Mouse (Mus musculus) G1E (cell line): ENCODE measurements around the gene Prss40. TPM values are rescaled to one million over a fixed set of nuclear protein-coding genes. Genes with fewer than 3 reads are reported as not detected.

ENCODE experiments used
- ATAC-seq: 2 replicates; pipeline ENCODE4 v1.8.0; 2016; ENCODE audit warnings: mild to moderate bottlenecking; ENCODE audit not compliant: insufficient number of reproducible peaks, poor library complexity, low FRiP score, severe bottlenecking; ENCODE audit errors: extremely low read depth
- DNase-seq: peaks from one replicate; pipeline ENCODE4 v3.0.0; 2012; ENCODE audit warnings: low spot score
- H3K27me3 ChIP-seq: 2 replicates; pipeline ENCODE4 v1.6.1; 2012; ENCODE audit warnings: mild to moderate bottlenecking, low read length, inconsistent platforms; ENCODE audit not compliant: insufficient read depth
- H3K36me3 ChIP-seq: replicated peaks from 2 replicates; pipeline ENCODE3; 2012; ENCODE audit warnings: mild to moderate bottlenecking, inconsistent platforms
- H3K4me1 ChIP-seq: 2 replicates; pipeline ENCODE4 v1.6.1; 2012; ENCODE audit warnings: low read depth, low read length, inconsistent platforms, mixed read lengths; ENCODE audit not compliant: insufficient read depth
- H3K4me3 ChIP-seq: 2 replicates; pipeline ENCODE4 v1.5.1; 2012; ENCODE audit warnings: low read depth, mild to moderate bottlenecking, inconsistent platforms, low read length, moderate library complexity, mixed read lengths
- H3K9me3 ChIP-seq: replicated peaks from 2 replicates; pipeline ENCODE4 v1.6.1; 2012; ENCODE audit warnings: inconsistent platforms
- CTCF ChIP-seq: IDR thresholded peaks from 2 replicates; pipeline ENCODE4 v1.5.1; 2012; ENCODE audit warnings: low read depth, low read length, inconsistent platforms, mixed read lengths
- GATA1 ChIP-seq: IDR thresholded peaks from 2 replicates; pipeline ENCODE4 v1.6.1; 2012; ENCODE audit warnings: borderline replicate concordance, low read length, inconsistent platforms, mixed read lengths
- GATA2 ChIP-seq: IDR thresholded peaks from 2 replicates; pipeline ENCODE4 v1.6.1; 2012; ENCODE audit warnings: low read depth, low read length, inconsistent platforms, borderline replicate concordance
- POLR2AphosphoS5 ChIP-seq: IDR thresholded peaks from 2 replicates; pipeline ENCODE4 v1.6.1; 2012; ENCODE audit warnings: low read depth, low read length, inconsistent platforms; ENCODE audit not compliant: insufficient replicate concordance
- TAL1 ChIP-seq: conservative IDR thresholded peaks from 2 replicates; pipeline ENCODE4 v1.6.1; 2012; ENCODE audit warnings: low read depth, low read length, inconsistent platforms, mixed read lengths
- polyA plus RNA-seq: library from polyadenylated mRNA; stranded (reverse); fragments of >175 nt; gene quantifications from 2 replicates; pipeline ENCODE4 v1.2.3, GENCODE M21; 2012
- total RNA-seq, 2 experiments: library from RNA; stranded (forward) in 1 of 2; stranded (reverse) in 1 of 2; fragments of 200-1000 nt in 1 of 2; fragments of >200 nt in 1 of 2; fragmentation: Nextera tagmentation in 1 of 2; gene quantifications; 2 replicates each; pipeline ENCODE4 v1.2.3; 2014 to 2017

Gene Prss40
- total and polyA plus RNA-seq, 3 experiments = 0.33 TPM; not detected in 2

DNA sequence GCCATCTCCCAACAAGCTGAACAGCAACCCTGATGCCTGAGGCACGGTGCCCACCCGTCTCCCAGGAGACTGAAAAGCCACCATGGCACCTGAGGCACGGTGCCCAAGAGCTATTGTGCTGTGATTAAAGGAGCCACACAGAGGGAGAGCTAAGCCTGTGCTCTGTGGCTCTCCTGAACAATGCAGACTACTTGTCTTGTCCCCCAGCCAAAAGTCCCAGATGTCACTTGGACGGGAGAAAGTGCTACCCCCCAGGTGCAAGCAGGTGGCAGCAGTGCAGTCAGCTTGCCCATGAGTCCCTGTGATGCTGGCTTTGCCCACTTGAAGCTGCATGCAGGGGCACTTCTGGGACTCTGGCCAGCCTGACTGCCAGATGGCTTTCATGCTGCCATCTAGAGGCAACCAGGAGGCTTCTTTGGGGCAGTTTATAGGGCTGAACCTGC is 23.1 kb upstream of the Prss40 start:
- no peak for ATAC-seq

DNA sequence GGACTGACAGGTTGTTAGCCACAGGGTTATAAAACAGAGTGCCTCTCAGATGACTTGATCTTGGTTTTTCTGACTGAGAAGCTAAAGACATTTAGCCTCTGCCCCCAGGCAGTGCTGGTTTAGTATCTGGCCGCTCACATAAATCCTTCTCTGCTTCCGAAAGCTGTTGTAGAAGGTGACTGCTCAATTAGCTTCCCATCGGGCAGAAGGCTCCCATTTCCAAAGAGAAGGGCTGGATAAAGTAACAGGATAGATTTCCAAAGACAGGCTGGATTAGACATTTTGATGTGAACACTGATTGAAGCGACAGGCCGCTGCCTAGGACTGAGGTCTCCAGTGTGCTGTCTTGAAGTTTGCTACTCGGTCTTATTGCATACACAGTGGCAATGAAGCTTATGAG is 21.5 kb upstream of the Prss40 start:
- Histone ChIP-seq H3K9me3 (peaks cover 6% of the 10 kb centered on the region), H3K27me3 (peaks cover 10% of the 10 kb centered on the region; the same call in 1 of the 2 replicates), H3K4me1 (peaks cover 4% of the 10 kb centered on the region; the same call in 1 of the 2 replicates), H3K4me3 (no peak overlapping the region), H3K36me3 (no peaks in the 10 kb centered on the region)
- TF ChIP-seq GATA2 (no peak), TAL1 (no peak), CTCF (no peak), GATA1 (no peak), POLR2AphosphoS5 (no peak)
- no peak for DNase-seq
- ATAC-seq = no peak

More for the DNA sequence above, 23.1 kb upstream of the Prss40 start:
- H3K4me1 ChIP-seq = peaks cover 4% of the 10 kb centered on the region; the same call in 1 of the 2 replicates
- no peaks in the 10 kb centered on the region for H3K36me3 ChIP-seq
- H3K9me3 ChIP-seq = peaks cover 6% of the 10 kb centered on the region
- no peak overlapping the region for H3K4me3 ChIP-seq
- peaks cover 12% of the 10 kb centered on the region; the same call in 1 of the 2 replicates for H3K27me3 ChIP-seq
- no peak for DNase-seq
- TF ChIP-seq TAL1 (no peak), GATA2 (no peak), CTCF (no peak), GATA1 (no peak), POLR2AphosphoS5 (no peak)

- no peaks in the 10 kb centered on the region for H3K36me3 ChIP-seq
- H3K4me1 ChIP-seq = peaks cover 4% of the 10 kb centered on the region; the same call in 1 of the 2 replicates
- TF ChIP-seq GATA1 = no peak
- ATAC-seq (no peak), DNase-seq (no peak)
- peaks cover 10% of the 10 kb centered on the region for H3K27me3 ChIP-seq
- peak overlapping the region; percentile 40; the same call in 1 of the 2 replicates for H3K4me3 ChIP-seq
- H3K9me3 ChIP-seq = peaks cover 6% of the 10 kb centered on the region
Observed at GRCm38 (mm10) chr1:34579782-34580356, 19.1 kb upstream of the Prss40 start.

DNA sequence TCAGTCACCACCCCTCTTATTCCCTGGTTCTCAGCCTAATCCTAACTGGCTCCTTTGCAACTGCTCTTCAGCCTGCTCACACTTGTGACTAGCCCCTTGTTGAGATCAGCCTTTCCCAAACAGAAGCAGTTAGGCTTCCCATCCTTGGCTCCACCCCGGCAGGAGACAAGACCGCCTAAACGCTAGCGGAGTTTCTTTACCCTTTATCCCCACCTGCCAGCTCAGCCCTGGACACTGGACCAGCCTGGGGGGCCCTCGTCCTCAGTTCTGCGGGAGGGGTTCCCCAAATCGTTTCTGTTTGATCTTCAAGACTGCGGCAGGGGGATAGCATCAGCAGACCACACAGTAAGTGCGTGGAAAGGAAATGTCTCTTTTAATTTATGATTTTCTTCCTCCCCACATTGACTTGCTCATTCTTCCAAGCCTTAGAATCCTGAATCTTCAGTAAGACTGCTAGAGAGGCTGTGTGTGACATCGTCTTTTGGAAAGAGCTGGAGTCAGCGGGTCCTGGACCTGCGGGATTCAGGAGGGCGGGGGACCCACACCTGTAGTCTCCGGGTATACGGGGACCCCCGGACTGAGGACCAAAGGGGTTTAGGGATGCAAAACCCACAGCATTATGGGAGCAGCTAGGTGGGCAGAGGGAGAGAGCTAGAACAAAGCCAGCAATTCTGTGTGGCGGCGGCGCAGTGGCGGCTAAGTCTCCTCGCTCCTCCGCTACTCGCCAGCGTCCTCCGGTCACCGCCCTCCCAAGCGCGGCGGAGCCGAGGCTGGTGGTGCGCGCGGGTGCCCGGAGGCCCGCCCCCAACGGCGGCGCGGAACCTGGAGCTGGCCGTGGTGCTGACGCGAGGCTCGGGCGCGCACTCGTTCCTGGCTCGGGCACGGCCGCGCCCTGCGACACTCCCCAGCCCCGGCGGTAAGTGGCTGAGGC is 18.4 kb upstream of the Prss40 start, which contains the start of gene Amer3:
TSS of gene Amer3 (plus strand) at position 807 of the 931 bp plus-strand sequence.
- peaks cover 4% of the 10 kb centered on the region; the same call in 1 of the 2 replicates for H3K4me1 ChIP-seq
- H3K27me3 ChIP-seq = peaks cover 9% of the 10 kb centered on the region
- H3K36me3 ChIP-seq = no peaks in the 10 kb centered on the region
- no peak for ATAC-seq
- H3K4me3 ChIP-seq = peak within 1 kb of the TSS; percentile 40; the same call in 1 of the 2 replicates
- H3K9me3 ChIP-seq = peaks cover 6% of the 10 kb centered on the region
- TF ChIP-seq CTCF (no peak), TAL1 (no peak), GATA2 (no peak), GATA1 (no peak), POLR2AphosphoS5 (no peak)
- peak; percentile 39 for DNase-seq

- no peaks in the 10 kb centered on the region; the same call in 1 of the 2 replicates for H3K27me3 ChIP-seq
- TF ChIP-seq CTCF (no peak), POLR2AphosphoS5 (no peak), GATA2 (no peak), GATA1 (no peak), TAL1 (no peak)
- no peaks in the 10 kb centered on the region for H3K9me3 ChIP-seq
- no peak for ATAC-seq
- no peak overlapping the region for H3K4me3 ChIP-seq
- DNase-seq = no peak
- no peaks in the 10 kb centered on the region for H3K36me3 ChIP-seq
- H3K4me1 ChIP-seq = no peaks in the 10 kb centered on the region
Observed at GRCm38 (mm10) chr1:34573221-34573620, 12.5 kb upstream of the Prss40 start.

DNA sequence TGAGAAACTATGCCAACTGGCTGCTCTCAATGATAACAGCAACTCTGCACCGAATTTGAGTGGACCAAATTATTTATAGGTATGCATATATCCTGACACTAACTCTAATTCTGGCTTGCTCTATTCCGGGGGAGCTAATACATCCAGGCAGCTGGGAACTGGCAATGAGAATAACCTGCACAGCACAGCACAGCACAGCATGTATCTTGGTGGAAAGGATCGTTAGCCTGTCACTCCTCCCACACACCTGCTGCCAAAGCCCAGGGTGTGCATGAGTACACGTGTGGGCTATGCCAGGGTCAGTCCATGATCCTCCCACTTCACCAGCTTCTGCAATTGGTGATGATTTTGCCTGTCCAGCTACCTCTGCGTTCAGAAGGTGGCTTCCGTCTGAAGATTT is 10.7 kb upstream of the Prss40 start:
- no peaks in the 10 kb centered on the region for H3K4me1 ChIP-seq
- TF ChIP-seq TAL1 = no peak
- TF ChIP-seq POLR2AphosphoS5 = no peak
- no peak for TF ChIP-seq GATA2

More for the DNA sequence above, 10.7 kb upstream of the Prss40 start:
- H3K27me3 ChIP-seq = 0 out of 2 replicates have a peak, but pooled peaks cover 2% of the 10 kb centered on the region
- no peaks in the 10 kb centered on the region for H3K36me3 ChIP-seq
- ATAC-seq (no peak), DNase-seq (no peak)
- H3K4me3 ChIP-seq = no peak overlapping the region
- no peaks in the 10 kb centered on the region for H3K9me3 ChIP-seq
